Mouse (Mus musculus) MN1 (cell line): ENCODE data around the gene Zkscan17.

Experiments used
- DNase-seq: peaks from one replicate; pipeline ENCODE4 v3.0.0-alpha.2; 2016; ENCODE audit warnings: low spot score

Zkscan17 gene

DNA sequence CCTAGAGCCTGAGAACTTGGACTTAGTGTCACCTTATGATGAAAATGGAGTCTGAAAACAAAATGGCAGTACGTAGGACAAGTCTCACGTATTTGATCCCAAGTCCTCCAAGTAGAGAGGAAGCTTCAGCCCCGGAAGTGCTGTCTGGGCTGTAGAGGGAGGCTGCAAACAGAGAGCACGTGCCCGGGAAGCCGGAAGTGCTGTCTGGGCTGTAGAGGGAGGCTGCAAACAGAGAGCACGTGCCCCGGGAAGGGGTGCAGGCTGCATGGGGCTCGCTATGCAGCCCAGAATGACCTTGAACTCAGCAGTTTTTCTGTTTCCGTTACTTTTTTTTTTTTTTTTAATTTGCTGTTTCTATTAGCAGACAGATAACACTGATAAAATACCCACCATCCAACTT is 8.3 kb downstream of the Zkscan17 start:
- no peak for DNase-seq

DNA sequence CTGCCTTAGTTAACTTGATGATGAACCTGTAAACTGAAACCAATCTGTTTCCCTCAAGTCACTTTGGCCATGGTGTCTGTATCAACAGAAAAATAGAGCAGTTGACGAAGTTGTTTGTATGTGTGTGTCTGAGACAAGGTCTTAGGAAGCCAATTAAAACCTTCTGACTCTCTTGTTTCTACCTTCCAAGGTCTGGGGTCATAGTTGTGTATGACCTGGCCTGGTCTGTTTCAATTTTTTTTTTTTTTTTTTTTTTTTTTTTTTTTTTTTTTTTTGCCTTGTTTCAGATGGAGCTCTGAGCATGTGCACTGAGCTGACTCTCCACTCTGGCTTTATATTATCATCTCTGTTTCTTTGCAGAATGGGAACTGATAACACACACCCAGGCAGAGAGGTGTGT is 9.1 kb downstream of the Zkscan17 start:
- DNase-seq, result no peak

DNA sequence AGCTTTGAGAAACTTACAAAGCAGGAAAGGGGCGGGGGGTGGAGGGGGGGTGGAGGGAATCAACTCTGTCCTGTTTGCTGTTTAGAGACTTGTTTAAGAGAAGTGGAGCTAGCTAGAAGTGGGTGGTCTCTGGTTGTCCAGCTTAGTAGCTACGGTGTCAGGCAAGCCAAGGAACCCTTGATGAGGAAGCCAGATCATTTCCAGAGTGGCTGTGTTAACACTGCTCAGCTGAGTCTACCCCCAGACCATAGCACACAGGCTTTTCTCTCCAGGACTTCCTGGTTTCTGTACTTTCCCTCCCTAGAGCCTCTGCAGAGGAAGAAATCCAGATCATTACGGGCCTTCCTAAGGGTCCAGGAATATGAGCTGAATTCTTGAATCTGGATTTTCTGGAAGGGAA is 11.8 kb downstream of the Zkscan17 start:
- DNase-seq, result no peak

DNA sequence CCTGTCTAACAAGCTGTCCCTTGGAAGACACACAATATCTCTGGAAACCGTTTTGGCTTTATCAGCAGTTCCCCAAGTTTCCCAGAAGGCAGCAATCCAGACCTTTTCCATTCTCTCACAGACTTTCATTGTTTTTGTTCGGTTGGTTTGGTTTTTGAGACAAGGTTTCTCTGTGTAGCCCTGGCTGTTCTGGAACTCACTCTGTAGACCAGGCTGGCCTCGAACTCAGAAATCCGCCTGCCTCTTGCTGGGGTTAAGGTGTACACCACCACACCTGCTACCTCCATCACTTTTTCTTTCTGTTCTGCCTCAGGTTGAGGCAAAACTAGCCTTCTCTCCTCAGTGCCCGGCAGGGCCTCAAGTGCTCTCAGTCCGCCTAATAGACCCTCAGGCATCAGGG is 12.2 kb downstream of the Zkscan17 start:
- no peak for DNase-seq

DNA sequence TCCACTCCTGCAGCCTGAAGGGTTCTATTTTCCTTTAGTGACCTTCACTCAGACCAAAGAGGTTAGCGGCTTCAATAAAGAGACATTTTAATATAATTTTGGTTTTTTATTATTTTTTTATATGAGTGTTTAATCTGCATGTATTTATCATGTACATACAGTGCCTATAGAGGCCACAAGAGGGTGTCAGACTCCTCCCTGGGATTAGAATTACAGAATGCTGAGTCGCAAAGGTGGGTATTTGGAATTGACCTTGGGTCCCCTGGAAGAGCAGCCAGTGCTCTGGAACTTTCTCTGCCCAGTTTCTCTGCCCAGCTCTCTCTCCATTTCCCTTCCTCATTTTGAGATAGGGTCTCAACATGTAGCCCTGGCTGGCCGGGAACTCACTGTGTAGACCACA is 13.0 kb downstream of the Zkscan17 start:
- no peak for DNase-seq

DNA sequence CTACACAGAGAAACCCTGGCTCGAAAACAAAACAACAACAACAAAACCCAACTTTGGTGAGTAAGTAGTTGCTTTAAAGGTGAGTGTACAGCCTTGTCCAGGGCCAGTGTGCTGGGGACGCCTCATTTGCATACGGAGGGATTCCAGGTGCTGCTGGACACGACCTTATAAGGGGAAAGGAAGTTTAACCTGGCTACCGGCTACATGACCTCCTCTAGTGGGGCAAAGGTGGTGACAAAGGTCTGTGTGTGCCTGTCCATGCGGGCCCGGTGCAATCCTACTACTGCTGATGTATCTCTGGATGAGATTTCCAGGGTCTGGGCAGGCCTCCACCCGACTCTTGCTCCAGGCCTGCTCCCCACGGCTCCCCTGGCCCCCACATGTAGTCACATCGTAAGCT is 13.8 kb downstream of the Zkscan17 start:
- no peak for DNase-seq

DNA sequence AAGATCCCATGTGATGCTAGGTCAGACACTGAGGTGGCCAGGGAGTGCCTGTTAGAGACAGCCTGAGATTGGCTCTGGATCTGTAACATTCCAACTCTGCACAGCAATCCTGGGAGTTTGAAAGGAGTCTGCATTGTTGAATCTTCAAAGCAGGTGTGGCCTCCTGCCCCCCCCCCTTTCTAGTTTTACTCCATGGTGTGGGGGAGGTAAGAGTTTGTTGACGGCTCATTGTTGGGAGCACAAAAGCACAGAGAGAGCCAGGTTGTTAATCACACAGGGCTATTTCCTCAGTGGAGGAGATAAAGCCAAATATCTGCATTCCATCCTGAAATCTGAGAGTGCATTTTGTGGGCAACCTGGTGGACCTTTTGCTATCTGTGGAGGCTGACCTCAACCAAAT is 15.0 kb downstream of the Zkscan17 start:
- no peak for DNase-seq

DNA sequence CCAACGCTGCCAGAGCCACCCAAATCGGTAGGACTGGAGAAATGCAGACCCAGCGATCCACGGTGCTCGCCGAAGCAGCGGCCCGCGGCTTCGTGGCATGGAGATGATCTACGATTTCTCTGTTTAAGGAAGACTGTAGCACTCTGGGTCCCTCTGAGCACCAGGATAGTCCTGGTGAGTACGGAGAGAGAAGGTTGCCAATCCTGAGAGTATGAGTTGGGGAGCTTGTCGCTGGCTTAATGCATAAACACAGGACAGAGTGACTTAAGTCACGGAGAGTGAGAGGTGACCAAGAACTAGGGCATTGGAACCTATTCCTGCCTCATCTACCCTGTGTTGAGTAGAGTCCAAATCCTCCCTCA is 19.9 kb downstream of the Zkscan17 start:
- DNase-seq, result no peak

DNA sequence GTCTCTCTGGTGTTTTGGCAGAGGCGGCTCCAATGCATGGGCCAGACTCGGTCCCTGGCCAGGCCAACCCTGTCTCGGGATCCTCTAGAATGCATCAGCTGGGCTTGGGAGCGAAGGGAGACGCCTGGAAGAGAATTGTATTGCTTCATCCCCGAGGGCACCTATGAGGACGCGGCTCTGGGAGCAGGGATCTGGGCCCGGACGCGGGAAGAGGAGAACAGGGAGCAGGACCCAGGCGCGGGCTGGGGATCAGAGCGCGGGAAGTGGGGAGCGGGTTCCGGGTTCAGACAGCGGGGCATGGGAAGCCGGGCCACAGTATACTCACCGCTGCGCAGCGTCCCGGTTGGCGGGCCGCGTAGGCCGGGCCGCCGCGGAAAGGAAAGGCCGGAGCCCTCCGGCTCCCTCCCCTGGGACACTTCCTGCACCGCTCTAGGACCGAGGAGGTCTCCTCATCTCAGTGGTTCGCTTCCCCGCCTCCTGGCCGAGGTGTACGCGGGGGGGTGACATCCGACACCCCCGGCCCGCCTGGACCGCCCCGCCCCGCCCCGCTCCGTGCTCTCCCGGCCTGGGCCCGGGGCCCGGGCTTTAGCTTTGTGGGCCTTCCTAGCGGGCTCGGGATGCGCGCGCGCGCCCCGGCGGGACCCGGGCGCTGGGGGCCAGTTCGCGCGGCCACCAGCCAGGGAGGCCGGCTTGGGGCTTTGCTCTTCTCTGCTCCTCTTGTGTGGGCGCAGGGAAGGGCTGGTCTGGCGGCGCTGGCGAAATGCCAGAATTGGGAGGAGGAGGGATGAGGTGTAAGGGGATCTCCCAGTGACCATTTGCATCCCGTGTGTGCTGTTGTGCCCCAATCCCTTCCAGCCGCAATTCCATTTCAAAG is 20.5 kb downstream of the Zkscan17 start:
- DNase-seq, result peak; percentile 96

DNA sequence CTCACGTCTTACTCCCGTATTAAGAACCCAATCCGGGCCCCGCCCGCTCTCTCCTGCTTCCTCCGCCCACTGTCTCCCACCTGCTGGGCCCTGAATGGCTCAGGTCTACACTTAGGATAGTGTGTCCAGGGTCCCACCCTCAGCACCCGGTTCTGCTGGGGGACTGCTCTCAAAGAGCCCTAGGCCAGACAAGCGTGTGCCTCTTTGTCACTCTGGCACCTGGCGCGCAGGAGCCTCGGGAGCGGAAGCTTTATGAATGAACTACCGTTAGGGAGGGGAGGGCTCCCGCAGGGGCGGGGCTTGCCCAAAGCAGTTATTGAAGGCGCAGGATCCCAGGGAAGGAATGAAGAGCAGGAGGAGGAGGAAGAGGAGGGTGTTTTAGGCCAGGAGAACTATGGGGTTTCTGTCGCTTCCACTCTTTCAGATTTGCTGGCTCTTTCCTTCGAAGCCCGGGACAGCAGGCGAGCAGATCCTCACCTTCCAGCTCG is 21.2 kb downstream of the Zkscan17 start:
- peak; percentile 83 for DNase-seq

DNA sequence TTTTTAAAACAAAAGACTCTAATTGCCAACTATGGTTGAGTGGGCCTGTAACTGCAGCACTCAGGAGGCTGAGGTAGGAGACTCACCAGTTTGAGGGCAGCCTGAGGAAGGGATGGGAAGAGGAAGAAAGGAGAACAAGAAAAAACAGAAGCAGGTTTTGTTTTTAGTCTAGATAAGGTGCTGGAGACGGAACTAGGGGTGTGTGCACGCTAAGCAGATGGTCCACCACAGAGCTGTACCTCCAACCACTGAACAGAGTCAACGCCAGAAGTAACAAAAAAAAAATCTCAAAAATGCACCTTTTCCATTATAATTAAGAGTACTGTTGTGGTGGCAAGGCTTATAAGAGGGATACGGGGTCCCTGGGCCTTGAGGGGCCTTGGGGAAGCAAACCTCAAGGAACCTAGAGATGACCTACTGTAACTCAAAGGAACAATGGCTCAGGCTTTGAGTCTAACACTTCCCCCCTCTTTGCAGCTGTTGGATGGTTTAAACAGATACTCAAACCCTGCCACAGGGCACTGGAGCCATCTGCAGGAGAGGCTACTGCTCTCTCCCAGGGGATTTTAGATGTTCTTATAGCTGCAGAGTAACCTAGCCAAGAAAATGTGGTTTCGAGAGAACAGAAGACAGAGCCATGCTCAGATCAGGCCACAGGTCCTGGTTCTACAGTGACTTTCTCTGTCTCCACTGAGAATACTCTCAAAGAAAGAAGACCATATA is 24.4 kb downstream of the Zkscan17 start:
- peak; percentile 62 for DNase-seq

DNA sequence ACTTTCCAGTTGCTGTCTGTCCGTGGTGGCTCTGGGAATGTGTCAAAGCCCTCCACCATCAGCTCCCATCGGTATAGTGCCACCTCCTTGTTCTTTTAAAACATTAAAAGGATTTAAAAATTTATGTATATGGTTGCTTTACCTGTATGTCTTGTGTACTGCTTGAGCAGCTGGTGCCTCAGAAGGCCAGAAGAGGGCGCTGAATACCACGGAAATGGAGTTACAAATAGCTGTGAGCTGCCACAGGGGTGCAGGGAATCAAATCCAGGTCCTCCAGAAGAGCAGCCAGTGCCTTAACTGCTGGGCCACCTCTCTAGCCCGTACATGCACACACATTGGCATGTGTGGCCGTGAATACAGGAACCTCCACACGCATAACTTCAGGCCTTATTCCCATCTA is 28.8 kb downstream of the Zkscan17 start:
- DNase-seq, result no peak

DNA sequence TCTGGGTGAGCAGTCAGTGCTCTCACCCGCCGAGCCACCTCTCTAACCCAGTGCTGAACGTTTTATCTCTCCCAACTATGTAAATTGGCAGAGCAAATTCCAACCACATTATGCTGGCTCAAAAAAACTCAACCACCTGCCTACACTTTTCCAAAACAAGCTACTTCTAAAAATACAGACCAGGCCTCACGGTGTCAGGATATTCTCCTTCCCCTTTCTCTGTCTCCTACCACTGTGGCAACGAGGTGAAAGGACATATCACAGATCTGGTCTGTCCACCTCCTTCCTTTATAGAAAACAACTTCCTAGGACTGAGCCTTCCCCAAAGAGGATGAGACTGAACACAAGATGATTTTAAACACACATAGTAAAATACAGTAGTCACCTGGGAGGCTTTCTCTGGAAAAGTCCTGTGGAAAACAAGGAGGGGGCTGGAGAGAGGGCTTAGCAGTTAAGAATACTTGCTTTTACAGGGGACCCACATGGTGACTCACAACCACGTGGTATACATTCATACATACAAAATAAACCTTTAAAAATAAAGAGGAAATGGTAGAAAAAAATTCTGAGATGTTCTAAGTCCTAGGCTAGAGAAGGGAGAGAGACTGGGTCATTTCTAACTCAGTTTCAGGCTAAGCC is 29.8 kb downstream of the Zkscan17 start:
- DNase-seq, result no peak

DNA sequence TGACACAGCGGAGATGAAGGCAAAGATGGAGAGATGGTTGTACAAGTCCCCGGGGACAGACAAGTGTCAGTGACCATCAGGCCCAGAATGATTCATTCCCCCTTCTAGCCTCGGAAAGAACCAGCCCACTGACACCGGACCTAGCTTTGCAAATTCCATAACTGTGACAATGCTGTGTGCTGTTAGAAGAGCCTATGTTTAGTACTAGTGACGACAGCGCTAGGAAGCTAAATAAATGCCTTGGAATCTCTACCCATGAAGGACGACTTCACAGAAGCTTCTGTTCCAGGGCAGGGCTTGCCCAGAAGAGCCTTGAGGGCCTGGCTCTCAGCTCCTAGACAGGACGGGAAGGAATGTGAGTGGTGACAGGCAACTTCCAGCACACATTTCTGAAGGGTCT is 40.3 kb downstream of the Zkscan17 start:
- DNase-seq, result no peak

DNA sequence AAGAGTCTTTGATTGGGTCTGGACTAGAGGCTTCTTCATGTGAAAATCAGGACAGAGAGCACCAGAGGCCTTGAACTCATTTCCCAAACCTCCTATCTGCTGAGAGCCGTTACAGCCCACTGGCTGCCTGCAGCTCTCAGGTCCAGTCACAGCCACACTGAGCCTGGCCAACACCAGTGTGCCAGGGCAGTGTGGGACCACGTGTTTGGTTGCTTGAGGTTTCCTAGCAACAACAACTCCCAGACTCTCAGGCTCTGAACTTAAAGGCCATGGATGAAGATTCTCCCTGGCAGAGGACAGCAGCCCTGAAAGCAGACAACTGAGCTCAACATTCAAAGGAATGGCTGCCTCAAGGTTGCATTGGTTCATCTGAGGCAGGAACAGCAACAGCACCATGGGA is 40.9 kb downstream of the Zkscan17 start:
- peak; percentile 44 for DNase-seq

DNA sequence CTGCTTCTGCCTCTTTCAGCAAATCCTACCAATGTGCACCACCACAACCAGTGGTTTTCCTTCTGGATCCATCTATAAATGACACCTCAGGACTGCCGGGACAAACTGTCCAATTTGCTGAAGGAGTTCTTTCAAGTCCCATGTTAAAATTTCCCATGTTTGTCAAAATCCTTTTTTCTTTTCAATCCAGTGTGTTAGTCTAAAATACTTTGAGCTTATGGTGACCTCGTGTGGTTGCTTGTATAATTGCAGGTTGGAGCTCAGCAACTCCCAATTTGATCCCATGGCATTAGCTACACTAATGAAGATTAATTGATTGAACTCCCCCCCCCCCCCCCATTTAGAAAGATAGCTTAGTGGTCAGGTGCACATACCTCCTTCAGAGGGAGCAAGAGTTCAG is 43.3 kb downstream of the Zkscan17 start:
- DNase-seq, result peak; percentile 85

DNA sequence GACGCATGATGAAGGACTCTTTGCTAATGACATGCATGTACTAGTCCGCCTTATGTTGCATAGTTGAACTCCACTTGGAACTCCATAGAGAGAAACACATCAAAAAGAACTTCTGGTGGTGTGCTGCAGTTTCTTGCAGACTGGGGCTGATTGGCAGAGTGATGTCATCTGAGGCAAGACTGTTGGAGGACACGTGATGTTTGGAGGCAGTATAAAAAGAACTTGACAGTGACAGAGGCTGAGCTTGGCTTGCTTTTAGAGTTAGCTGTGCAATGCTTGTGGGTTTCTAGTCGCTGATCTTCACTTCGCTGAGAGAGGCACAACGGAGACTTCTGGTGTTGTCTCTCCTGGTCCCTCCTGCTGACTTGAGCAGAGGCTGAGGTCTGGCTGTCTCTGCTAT is 49.3 kb downstream of the Zkscan17 start:
- no peak for DNase-seq

DNA sequence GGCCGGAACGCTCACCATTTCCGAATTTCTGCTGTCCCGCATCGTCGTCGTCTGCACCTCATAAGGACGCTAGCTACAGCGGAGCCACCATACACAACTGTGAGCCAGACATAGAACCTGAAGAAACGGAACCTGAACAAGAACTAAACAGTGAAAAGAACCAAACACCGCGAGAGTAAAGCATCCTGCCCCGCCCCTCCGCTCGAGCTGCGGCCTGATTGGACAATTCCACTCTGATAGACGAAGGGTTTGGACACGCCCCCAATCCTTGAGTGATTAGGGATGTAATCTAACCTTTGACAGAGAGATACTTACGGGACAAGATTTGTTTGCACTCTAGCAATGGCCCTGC is 54.2 kb downstream of the Zkscan17 start, which contains the start of gene Zfp867:
Gene Zfp867 (minus strand): TSS at position 149 of the 352 bp plus-strand sequence.
- DNase-seq, result peak; percentile 95

DNA sequence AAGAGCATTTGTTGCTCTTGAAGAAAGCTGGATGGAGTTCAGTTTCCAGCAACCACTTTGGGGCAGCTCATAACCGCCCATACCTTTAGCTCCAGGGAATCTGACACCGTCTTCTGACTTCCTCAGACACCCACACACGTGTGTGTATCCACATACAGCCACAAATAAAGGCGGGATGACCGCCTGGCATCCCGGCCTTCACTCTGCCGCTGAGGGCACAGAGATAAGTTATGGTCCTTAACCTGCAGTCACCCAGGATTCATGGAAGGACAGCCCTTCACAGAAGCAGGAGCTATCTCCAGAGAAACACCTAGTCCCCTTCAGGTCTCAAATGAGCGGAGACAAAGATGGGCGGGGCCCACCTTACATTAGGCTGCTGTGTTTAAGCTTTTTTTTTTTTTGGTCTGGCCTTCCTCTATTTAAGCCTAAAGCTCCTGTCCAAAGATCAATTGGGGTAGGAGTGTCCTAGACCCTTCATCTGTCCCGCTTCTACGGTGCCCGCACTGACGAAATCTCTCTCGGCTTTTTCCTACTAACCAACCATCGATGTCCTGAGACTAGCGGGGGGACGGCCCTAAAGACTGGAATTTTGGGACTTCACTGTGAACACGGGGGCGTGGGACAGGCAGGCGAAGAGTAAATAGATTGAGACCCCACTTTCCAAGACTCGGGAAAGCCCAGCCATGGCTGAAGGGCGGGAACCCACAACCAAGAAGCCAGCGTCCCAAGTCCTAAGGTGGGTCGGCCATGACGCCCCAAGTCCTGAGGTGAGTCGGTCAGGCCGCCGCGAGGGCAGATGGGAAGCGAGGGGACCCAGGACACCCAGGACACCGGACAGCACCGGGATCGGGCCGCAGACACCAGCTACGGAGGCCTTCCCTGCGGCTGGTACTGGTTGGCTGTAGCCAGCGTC is 54.9 kb downstream of the Zkscan17 start:
- DNase-seq, result peak; percentile 60

DNA sequence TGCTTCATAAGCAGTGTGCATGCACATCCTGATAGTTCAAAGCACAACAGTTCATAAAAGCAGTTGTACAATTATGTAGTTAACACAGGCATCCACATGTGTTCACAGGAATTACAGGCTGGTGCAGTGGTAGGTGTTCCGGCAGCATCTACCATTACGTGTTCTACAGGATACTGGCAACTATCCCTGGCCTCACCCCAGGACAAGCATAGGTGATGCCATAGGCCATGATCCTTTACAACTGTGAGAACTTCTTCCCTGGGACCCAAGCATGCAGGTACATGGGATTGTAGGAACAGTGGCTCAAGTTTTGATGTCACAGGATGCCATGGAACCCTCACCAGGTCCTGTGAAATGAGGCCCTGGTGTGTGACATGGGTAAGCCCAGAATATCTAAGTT is 66.1 kb downstream of the Zkscan17 start:
- DNase-seq, result no peak

DNA sequence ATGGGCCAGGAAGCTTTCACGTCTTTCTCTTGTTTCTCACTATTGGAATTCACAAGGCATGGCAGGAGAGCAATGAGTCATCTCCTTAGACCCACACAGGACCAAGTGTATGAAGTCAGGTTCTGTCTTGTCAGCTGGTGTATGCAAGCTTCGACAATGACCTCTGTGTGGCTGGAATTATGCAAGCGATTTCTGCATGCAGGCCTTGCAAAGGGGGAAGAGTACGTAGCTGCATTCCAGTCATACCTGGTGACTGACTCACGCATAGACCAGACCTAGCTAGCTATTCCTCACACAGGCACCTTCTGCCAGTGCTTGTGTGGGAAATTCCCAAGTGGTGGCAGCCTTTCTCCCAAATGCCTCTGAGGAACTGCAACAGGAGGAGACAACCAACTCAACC is 67.6 kb downstream of the Zkscan17 start:
- peak; percentile 53 for DNase-seq

DNA sequence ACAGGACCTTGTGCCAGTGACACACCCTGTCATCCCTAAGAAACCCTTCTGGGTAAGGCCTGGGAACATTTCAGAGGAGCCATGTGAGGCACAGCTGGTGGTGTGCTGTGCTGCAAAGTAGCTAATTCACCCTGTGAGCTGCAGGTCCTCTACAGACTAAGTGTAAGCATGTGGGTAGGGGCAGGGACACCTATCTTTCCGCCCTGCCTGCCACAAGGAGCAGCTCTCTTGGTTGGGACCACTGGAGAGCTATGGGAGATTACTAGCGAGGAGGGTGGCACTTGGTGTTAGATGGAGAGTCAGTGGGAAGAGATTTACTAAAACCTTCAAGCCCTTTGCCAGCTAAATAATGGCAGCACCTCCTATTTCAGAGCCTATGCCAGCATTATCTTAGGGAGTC is 69.7 kb downstream of the Zkscan17 start:
- DNase-seq, result no peak
